Mouse (Mus musculus) cerebellum, adult 11 months (tissue): ENCODE measurements at regions not wholly inside any gene's neighbourhood (a gene's known extent, or its start where the extent isn't known, plus 50 kb on each side); places are given as distances from the start of the nearest gene placed in this dataset.

Experiments used
- DNase-seq: peaks from one replicate; pipeline ENCODE4 v3.0.0; 2022

DNA sequence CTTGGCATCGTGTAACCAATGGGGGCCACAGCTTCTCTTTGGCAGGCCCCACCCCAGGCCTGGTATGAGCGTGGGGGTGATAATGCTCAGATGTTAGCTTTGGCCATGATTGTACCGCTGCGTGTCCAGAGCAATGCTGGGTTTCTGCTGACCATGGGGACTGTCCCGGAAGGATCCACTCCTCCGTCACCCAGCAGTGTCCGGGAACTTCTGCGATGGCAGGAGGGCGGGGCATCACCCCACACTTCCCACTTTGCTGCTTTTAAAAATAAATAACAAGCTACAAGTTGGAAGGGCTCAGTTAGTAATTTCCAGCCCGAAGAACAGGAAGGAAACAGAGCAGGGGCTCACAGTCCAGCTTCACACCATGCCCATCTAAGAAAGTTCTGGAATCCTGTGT is 116.7 kb upstream of the Ptpn1 start:
- no peak for DNase-seq

DNA sequence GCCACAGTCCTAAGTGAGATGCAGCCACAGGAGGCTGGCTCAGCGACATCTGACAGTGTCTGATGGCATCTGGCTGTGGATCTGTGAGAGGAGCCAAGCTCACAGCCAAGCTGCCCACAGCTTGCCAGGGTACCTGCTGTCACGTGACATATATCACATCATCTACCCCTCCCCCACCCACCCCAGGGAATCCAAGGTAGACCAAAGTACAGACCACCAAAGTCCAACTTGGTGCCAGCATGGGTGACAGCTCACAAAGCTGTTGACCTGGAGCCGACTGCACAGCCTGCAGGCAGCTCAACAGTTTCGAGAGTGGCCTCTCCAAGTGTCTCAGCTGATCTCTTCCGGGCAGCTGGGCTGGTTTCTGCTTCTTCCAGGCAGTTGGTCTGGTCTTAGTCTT is 119.6 kb upstream of the Tmem189 start:
- no peak for DNase-seq

DNA sequence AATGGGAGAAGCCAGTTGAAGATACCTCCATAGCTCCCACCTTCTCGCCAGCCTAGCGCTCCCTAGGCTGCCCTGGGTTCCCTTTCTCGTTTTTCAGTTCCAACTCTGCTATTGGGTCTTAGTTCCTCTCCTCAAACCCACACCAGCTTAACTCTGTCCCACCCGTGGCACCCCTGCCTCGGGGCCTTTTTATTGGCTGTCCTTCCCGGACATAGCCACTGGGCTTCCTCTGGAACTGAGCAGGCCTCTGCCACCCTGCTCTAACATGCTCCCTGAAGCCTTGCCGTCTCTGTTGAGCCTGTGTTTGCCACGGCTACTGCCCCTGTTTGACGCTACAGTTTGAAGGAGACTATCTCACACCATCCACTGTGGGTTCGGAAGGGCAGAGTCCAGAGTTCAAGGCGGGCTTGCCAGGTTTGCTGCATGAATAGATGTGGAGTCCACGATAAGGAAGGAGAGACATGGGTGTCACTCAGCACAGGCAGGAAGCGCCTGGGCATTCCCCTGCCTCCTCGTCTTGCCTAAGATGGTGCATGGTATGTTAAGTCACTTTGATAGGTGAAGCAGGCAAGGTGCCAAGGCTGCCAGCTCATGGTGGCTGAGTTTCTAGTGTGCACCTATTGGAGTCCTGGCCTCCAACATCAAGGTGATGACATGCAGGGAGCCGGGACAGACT is 116.1 kb upstream of the Tmem189 start:
- DNase-seq = no peak

DNA sequence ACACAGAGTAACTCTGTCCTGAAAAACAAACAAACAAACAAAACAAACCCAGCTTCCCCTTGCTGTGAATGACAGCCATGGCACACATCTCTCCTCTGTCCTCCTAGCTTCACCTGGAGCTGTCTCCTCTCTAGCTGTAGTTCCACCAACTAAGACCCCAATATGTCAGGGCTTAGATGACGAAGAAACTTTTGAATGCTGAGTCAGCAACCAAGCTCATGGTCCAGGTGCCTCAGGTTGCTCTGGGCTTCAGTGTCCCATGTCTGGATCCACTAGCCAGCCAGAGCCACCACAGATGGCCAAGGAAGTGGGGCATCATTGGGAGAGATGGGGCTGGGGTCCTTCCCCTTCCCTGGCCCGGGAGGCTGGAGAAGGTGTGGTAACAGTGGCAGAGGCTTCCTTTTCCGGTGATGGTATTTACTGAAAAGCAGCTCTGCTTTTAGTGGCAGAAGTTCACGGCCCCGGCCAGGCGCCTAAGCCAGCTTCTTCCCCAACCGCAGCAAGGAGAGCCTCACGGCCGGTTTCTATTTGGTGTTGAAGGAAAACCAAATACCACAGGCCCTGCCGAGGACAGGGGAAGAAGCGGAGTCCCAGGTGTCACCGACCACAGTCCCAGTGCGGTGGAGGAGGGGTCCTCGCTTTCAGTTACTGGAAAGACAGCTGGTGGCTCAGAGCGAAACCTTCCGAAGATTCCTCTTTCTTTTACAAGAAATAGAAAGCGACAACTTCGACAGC is 115.0 kb upstream of the Tmem189 start:
- no peak for DNase-seq

DNA sequence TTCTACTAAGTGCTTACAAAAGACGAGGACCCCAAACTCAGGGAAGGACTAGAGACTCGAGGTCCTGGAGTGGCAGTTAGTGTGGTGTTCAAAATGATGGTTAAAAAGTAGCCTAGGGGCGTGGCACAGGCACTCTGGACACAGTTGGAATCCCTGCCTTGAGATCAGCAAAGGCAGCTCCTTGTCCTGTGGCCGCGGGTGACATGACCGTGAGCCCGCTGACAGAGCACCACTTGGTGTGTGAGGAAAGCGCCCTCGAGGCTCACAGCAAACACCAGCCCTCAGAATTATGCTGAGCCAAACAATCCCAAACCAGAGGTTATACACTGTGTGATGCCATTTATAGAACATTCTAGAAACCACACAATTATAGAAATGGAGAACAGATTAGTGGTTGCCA is 112.9 kb upstream of the Tmem189 start:
- no peak for DNase-seq

DNA sequence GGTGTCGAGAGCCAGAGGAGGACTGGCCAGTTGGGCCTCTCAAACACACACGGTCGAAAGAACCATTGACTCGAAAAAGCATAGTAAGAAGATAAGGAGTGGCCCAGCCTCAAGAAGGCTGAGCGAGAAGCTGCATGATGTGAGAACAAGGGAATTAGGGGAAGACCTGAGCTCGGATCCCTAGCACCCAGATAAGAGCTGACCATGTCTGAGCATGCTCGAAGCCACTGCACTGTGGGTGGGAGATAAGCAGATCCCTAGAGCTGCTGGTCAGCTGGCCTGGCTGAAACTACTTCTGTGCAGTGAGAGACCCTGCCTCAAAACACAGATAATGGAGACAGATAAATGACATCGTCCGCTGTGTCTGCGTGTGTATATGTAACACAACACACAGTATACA is 111.8 kb upstream of the Tmem189 start:
- DNase-seq = no peak

DNA sequence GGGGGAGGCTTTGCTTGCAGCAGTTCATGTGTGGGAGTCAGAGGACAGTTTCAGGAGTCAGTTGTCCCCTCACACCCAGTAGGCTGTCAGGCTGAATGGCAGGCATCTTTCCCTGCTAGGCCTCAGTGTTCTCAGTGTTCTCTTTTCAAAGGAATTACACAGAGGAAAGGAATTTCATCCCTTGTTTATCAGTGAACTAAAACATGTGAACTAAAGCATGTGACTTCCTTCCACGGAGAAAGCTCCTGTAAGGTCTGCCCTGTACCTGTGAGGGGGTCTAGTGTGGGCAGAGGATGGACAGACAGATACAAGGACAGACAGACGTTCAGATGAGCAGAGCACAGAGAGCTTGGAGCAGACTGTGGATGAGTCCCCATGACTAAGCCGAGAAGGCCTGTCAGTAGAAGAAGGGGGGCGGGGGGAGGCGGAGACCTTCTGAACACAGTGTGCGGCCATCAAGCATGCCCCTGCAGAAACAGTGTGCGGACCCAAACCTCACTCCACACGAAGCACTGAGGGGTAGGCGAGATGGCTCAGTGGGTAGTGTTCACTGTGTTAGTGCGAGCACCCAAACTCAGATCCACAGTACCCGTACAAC is 111.1 kb upstream of the Tmem189 start:
- DNase-seq = no peak

DNA sequence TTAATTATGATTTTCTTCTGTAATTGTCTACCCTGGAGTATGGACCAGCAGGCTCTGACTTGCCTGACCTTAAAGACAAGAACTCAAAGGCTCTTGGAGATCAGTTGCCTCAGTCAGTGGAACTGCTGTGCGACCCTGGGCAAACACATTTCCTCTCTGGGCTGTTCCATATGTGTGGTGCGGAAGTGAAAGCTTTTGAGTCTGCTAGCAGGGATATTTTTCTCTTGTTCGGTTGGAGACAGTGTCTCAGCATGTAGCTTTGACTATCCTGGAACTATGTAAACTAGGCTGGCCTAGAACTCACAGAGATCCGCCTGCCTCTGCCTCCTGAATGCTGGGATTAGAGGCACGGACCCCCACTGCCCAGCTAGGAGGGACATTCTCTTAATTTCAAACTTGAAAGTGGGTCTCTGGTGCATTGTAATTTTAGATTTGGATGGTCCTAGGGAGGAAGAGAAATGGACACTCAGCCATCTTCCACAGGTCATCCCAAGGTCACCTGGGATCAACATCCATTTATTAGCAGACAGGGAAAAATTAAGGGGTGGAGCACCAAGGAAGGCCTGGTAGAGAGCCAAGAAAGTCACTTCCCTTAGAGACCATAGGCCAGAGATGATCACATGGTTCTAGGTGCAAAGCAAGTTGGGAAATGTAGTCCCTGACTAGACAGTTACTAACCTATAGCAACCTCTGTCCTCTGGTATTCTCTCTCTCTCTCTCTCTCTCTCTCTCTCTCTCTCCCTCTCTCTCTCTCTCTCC is 110.2 kb upstream of the Tmem189 start:
- no peak for DNase-seq

DNA sequence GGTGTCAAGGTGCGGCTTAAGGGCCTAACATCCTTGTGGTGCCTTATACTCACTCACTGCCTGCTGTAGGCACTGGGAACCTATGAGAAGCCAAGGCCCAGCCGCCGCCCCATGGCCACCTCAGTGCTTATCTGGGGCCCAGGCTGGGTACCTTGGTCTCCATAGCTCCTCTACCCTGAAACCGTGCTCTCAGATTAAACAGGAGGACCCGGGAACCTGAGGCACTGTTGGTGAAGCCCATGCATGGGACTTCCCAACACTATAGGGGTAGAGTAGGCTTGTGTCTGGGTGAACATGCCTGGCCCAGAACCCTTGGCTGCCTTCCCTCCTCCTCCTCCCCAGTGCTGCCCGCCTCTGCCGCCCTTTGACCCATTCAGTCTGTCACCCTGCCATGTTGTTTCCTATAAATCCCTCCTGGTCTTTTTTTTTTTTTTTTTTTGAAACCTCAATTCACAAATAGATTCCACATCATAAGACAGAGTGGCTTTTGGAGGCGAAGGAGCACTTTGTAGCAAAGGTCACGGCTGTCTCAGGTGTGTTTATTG is 109.4 kb upstream of the Tmem189 start:
- DNase-seq = no peak

DNA sequence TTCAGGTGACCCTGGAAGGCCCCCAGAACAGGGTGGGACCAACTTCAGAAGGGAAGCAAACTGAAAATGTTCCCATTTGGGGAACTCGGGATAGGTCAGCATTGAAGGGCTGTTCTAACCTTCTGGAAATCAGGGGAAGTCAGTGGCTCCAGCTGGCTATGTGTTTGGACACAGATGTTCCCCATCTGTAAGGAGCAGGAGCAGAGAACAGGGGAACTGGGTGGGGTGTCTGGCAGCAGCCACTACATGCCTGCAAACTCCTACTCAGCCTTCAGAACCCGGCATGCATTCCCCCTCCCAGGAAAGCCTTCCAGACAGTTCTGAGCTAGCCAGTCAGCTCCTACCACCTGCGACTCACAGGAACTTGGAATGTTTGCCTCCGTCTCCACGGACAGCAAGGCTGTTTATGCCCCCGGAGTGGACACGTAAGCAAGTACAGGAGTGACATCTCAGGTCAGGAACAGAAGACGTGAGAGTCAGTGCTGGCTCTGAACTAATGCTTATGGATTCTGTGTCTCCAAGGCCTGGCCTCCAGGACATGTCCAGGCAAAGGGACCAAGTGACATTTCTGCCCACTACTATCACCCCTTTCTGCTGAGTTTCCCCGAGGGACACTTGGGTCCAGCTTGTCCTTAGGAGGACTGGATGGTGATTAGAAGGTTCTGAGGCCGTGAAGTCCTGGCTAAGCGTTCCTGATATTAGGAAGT is 108.6 kb upstream of the Tmem189 start:
- no peak for DNase-seq

DNA sequence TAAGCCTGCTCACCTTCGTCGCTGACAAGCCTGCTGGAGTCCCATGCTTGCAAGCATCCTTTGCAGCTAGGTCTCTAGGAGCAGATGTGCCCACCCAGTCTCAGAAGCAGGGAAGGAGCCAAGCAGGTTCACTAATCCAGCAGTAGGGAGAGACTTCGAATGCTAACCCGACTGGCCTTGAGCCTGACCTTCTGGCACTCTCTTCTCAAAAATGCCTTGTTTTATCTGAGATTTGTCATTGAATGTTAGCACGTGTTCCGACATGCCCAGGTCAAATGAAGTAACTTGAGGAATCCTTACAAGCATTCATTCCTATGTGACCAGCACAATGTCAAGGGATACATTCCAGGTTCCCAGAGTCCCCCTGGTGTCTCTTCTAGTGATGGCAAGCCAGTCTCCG is 105.9 kb upstream of the Tmem189 start:
- DNase-seq = no peak

DNA sequence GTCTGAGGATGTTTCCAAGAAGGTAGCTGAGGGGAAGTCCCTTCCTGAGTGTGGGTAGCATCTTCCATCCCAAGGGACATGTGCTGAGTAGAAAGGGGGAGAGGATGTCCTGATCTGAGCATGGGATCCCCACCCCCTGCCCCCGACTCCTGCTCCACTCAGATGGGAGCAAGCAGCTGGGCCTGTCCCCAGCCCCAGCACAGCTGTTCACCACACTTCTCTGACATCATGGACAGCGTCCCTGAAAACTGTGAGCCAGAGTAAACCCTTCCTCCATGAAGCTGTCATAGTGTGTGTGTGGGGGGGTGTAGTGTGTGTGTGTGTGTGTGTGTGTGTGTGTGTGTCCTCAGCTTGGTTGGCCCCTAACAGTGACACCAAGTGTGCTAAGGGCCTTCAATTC is 104.3 kb upstream of the Tmem189 start:
- no peak for DNase-seq

DNA sequence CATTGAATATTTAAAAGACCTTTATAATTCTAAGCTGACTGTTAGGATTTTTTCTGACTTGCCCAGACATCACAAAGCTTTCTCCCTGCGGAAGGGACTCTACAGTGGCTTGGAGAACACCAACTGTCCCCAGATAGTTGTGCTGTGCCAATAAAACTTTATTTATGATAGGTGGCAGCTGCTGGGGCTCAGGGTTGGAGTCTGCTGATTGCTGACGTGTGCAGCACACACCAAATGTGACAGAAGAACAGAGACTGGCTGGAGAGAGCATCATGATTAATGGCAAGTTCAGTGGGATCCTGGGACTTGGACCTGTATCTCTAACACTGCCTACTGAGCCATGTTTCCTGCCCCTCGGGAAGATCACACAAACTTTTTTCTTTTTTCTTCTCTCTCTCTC is 103.1 kb upstream of the Tmem189 start:
- DNase-seq = no peak

DNA sequence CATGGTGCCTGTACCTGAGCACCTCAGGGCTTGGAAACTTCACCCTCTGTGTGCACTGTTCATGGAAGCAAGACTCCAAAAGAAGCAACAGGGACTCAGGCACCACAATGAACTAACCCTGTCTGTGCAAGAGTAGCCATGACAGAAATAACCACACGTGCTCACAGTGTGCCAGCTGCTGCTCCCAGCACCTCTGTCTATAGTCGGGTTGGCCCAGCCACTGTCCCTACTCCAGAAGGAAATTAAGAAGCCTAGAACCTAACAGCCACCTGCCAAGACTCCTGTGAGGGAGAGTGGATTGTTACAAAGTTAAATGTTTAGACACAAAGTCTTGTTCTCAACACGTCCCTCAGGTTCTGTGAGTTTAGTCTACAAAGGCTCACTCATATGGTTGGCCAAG is 102.7 kb upstream of the Tmem189 start:
- no peak for DNase-seq

DNA sequence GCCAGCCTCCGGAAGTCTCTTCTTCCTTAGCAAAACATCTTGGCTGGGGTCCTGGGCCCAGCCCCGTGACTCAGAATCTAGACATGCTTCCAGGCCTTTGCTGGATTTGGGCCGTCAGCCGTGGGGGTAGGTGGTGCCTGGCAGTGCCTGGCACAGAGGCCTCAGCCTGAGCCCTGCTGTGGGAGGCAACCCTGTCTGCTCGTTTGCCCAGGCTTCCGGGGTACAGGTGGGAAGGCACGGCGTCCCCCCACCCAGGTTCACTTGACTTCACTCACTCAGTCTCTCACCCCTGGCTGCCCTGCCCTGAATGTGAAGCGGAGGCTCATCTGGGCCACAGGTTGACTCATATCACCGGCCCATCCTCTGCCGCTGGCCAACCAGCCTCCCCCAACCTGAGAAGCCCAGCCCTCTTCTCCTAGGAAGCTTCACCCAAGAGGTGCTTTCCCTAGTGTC is 99.9 kb upstream of the Tmem189 start:
- DNase-seq = no peak

DNA sequence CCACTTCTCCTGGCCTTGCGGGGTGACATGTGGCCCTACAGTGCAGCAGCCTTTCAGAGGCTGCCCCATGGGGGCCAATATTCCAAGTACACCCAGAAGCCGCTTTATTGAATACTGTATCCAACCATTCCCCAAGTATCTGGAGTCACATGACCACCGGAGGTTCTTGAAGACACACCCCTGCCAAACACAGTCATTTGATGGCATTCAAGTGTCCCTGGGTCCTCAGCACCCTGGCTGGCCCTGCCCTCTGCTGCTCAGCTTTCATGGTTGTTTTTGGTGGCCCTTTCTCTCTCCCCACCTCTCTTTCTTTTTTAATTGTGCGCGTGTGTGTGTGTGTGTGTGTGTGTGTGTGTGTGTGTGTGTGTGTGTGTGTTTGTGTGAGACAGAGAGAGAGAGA is 97.3 kb upstream of the Tmem189 start:
- no peak for DNase-seq

DNA sequence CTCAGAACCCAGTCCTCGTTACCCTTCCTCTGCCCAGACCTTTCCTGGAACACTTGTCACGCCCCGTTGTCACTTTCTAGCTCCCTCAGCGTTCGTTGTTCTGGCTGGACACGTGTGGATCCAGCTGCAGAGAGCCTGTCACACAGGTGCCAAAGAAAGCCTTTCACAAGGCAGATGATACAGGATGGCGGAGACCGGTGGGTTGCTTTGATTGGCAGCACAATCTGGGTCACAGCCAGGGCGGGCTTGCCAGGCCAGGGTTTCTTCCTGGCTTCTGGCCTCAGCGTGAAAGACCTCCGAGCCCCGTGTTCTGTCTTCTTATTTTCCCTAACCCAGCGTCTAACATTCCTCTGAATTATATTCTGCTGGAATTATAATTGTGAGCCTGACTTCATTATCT is 94.7 kb upstream of the Tmem189 start:
- DNase-seq = no peak

DNA sequence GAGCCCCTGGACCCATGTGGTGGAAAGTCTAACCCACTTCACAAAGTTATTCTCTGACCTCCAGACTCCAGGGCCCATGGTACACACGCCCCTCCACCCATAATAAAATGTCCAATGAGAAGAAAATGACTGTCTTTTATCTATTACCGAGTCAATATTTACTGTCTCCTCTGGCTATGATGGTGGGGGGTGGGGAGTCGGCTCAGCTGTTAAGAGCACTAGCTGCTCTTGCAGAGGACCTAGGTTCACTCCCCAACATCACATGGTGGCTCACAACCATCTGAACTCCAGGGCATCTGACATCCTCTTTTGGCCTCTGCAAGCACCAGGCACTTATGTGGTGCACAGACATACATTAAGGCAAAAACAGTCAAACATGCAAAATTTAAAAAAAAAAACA is 93.8 kb upstream of the Tmem189 start:
- DNase-seq = no peak

DNA sequence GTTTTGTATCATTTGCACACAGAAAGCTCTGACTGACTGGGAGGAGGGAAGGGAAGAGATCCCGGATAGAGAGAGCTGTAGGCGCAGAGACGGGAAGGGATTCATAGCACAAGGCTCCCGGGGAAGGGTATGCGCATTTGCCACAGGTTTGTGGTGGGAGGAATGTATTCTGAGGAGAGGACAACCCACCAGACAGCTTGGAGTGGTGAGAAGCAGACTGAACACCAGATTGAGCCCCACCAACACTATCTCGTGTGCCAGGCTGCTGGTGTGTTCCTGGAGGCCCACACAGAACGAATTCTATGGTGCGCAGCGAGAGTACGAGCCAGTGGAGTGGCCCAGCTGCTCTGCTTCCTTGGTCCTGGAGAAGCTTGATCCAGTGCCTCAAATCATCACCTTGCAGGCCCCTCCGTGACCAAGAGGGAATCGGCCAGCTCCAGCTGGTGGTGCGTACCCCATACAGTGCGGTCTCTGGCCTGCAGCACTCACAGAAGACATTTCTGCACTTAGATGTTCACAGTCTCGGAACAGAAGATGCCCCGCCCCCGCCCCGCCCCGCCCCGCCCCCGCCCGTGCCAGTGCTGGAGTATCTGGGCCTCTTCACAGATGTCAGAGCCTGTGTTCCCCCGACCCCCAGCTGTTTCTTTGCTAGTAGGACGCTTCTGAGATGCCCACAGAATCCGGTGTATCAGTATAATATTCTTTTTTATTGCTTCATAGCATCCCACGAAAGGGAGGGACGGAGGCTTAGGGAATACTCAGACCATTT is 92.8 kb upstream of the Tmem189 start:
- no peak for DNase-seq

DNA sequence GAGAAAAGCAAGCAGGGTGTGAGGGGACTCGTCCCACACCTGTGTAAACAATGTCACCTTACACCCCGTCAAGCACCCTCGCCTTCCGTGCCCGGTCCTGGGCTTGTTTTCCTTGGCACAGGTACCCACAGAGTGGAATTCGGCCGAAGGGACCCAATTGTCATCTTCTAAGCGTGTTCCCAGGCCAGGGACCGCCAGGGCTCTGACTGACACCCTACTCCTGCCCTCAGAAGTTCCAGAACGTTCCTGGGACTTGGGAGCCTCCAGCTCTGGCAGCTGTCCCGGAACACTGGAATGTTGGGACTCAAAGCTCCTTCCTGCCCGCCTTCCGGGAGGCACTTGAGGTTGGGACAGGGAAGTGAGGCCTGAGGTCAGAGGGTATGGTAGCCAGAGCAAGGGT is 91.9 kb upstream of the Tmem189 start:
- no peak for DNase-seq

DNA sequence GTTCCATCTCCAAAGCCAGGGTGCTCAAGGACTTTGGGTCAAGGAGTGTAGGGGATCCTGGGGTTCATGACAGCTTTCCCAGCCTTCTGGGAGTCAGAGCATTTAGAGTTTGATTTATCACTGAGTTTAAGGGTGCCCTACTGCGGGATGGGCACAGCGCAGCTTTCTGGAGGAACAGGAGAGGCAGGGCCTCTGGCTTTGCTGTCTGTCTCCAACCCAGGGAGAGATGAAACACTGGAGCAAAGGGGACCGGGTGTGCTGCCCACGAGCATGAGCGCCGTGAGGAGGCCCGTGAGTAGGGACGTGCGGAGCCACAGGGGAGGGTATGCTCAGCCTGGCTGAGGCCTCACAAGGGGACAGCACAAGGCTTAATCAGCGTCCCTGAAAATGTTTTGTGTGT is 89.1 kb upstream of the Tmem189 start:
- DNase-seq = no peak

DNA sequence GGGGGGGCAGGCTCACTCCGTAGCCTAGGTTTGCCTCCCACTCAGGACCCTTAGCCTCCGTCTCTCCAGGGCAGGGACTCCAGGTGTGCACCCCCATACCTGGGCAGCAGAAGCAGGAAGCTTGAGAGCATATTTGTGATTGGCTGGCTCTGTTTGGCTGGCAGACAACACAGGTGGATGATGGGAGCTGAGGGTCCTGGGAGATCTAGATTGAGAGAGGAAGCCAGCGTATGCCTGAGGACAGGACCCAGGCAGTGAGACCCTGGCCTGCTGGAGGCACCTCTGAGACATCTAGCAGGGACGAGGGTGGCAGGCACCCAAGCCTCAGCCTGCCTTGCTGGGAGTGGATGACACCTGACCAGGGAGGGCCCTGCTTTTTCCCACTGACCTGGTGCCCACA is 88.6 kb upstream of the Tmem189 start:
- DNase-seq = no peak
